Mouse (Mus musculus): ENCODE data around the gene Arpp19. TPM values are rescaled to one million over a fixed set of nuclear protein-coding genes. Genes with fewer than 3 reads are reported as not detected.
A peak's percentile ranks its signal among the peaks of the same experiment; 100 is the strongest.

Gene Arpp19
- total and polyA plus RNA-seq, 2 experiments from 2014 or later, result 111 to 213 TPM

DNA sequence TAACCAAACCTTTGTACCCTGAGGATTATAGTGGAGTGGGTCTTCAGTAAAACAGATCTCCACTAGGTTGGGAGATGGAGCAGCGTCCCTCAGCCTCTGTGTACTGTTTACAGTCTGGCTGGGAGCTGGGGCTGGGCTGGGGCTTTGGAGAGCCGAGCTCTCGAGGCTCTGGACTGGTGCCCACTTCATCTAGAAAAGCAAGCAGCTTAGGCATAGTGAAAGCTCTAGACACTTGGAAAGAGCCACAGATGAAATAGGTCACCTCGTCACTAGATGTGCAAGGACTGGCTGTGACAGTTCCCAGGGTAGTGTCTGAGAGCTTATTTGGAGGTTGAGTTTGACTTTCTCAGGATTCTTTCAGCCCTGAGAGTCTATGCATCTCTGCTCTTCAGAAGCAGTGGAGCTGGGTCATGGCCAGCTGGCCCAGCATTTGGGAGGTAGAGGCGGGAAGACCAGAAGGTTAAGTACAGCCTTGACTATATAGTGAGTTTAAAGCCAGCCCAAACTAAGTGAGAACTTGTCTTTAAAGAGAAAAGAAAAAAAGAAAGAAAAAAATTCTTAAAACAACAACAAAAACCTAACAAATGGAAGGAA, 35.7 kb upstream of the Arpp19 start:
- H3K9me3 ChIP-seq (ENCODE audit: low read length), result no peaks in the 10 kb centered on the region
- H3K4me2 ChIP-seq (ENCODE audit: low read depth), result no peak overlapping the region
- peaks cover 10% of the 10 kb centered on the region for H3K36me3 ChIP-seq (ENCODE audit: insufficient read depth)
- no peak for TF ChIP-seq CTCF (IDR thresholded peaks at IDR 0.05; ENCODE audit: low read depth)
- H3K27me3 ChIP-seq (ENCODE audit: insufficient read depth, low read length), result no peaks in the 10 kb centered on the region
- peak; percentile 36; the same call in 1 of the 2 replicates for ATAC-seq
- no peak overlapping the region for H3K27ac ChIP-seq (ENCODE audit: low read depth, low read length)
- DNase-seq, result peak; percentile 39
- H3K4me1 ChIP-seq (ENCODE audit: insufficient read depth), result no peaks in the 10 kb centered on the region
- H3K9ac ChIP-seq, result no peak overlapping the region
- 37% methylated on average over 5 of the region's 5 CpGs for WGBS
- H3K4me3 ChIP-seq (ENCODE audit: low read depth, low read length), result no peak overlapping the region

- no peaks in the 10 kb centered on the region for H3K27me3 ChIP-seq (ENCODE audit: insufficient read depth, low read length)
- peaks cover 15% of the 10 kb centered on the region for H3K36me3 ChIP-seq (ENCODE audit: insufficient read depth)
- H3K9ac ChIP-seq, result no peak overlapping the region
- 67% methylated on average over 3 of the region's 3 CpGs for whole genome bisulfite sequencing
- no peak for TF ChIP-seq CTCF (IDR thresholded peaks at IDR 0.05; ENCODE audit: low read depth)
- H3K4me1 ChIP-seq (ENCODE audit: insufficient read depth), result no peaks in the 10 kb centered on the region
- no peaks in the 10 kb centered on the region for H3K9me3 ChIP-seq (ENCODE audit: low read length)
- no peak overlapping the region for H3K27ac ChIP-seq (ENCODE audit: low read depth, low read length)
- H3K4me3 ChIP-seq (ENCODE audit: low read depth, low read length), result no peak overlapping the region
- DNase-seq (no peak), ATAC-seq (no peak)
- no peak overlapping the region for H3K4me2 ChIP-seq (ENCODE audit: low read depth)
Observed at GRCm38 (mm10) chr9:75002262-75002661, 35.2 kb upstream of the Arpp19 start.

DNA sequence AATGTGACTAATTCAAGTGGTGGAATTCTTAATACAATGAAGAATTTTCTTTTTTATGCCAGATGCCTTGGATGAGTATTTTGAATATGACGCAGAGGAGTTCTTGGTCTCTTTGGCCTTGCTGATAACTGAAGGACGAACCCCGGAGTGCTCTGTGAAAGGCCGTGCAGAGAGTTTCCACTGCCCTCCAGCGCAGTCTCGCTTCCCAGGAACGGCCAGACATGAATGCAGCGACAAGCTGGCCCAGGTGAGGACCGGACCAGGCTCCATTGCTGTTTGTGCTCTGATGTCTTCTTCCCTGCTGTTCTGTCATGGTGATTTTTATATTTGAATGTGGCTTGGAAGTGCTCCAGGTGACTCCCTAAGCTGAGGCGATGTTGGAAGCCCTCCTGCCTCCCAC, 33.2 kb upstream of the Arpp19 start:
- Histone ChIP-seq H3K4me1 (ENCODE audit: insufficient read depth) (no peaks in the 10 kb centered on the region), H3K4me3 (ENCODE audit: low read depth, low read length) (no peak overlapping the region), H3K9me3 (ENCODE audit: low read length) (no peaks in the 10 kb centered on the region), H3K27ac (ENCODE audit: low read depth, low read length) (no peak overlapping the region), H3K36me3 (ENCODE audit: insufficient read depth) (peaks cover 24% of the 10 kb centered on the region), H3K9ac (no peak overlapping the region), H3K27me3 (ENCODE audit: insufficient read depth, low read length) (no peaks in the 10 kb centered on the region), H3K4me2 (ENCODE audit: low read depth) (no peak overlapping the region)
- no peak for TF ChIP-seq CTCF (IDR thresholded peaks at IDR 0.05; ENCODE audit: low read depth)
- WGBS, result 94% methylated on average over 10 of the region's 10 CpGs
- no peak for DNase-seq
- ATAC-seq, result no peak

- Histone ChIP-seq H3K4me1 (ENCODE audit: insufficient read depth) (no peaks in the 10 kb centered on the region), H3K9ac (no peak overlapping the region), H3K36me3 (ENCODE audit: insufficient read depth) (peaks cover 60% of the 10 kb centered on the region), H3K27ac (ENCODE audit: low read depth, low read length) (no peak overlapping the region), H3K9me3 (ENCODE audit: low read length) (no peaks in the 10 kb centered on the region), H3K27me3 (ENCODE audit: insufficient read depth, low read length) (no peaks in the 10 kb centered on the region), H3K4me2 (ENCODE audit: low read depth) (no peak overlapping the region), H3K4me3 (ENCODE audit: low read depth, low read length) (no peak overlapping the region)
- no peak for ATAC-seq
- 82% methylated on average over 2 of the region's 2 CpGs for WGBS
- no peak for TF ChIP-seq CTCF (IDR thresholded peaks at IDR 0.05; ENCODE audit: low read depth)
- no peak for DNase-seq
Observed at GRCm38 (mm10) chr9:75016591-75016990, 20.8 kb upstream of the Arpp19 start.

DNA sequence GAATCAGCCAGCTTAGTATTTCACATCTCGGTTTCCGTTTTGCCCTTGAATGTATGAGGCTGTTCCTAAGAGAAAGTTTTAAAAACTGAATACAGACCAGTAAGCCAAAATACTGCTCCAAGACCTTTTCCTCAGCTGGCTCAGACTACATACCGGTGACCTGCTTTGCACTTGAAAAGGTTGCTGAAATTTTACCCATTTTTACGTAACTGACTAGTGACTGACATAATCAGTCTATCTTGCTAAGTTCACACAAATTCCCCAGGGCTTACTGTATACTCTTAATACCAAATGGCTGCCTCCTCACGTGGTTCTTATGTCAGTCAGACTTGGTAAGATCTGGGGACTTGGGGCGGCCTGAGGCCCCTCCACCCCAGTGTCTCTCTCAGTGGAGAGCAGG, 18.2 kb upstream of the Arpp19 start:
- 91% methylated on average over 6 of the region's 6 CpGs for WGBS
- no peak overlapping the region for H3K4me3 ChIP-seq (ENCODE audit: low read depth, low read length)
- ATAC-seq, result no peak
- DNase-seq, result no peak
- no peak for TF ChIP-seq CTCF (IDR thresholded peaks at IDR 0.05; ENCODE audit: low read depth)
- H3K9ac ChIP-seq, result no peak overlapping the region
- H3K4me2 ChIP-seq (ENCODE audit: low read depth), result no peak overlapping the region
- H3K9me3 ChIP-seq (ENCODE audit: low read length), result no peaks in the 10 kb centered on the region
- no peak overlapping the region for H3K27ac ChIP-seq (ENCODE audit: low read depth, low read length)
- H3K4me1 ChIP-seq (ENCODE audit: insufficient read depth), result no peaks in the 10 kb centered on the region
- H3K27me3 ChIP-seq (ENCODE audit: insufficient read depth, low read length), result no peaks in the 10 kb centered on the region
- H3K36me3 ChIP-seq (ENCODE audit: insufficient read depth), result peaks cover 64% of the 10 kb centered on the region

GRCm38 (mm10) chr9:75019592-75019991, 17.8 kb upstream of the Arpp19 start:
- H3K4me1 ChIP-seq (ENCODE audit: insufficient read depth), result no peaks in the 10 kb centered on the region
- WGBS, result 94% methylated on average over 3 of the region's 3 CpGs
- no peak overlapping the region for H3K4me3 ChIP-seq (ENCODE audit: low read depth, low read length)
- no peak for ATAC-seq
- no peak overlapping the region for H3K4me2 ChIP-seq (ENCODE audit: low read depth)
- no peaks in the 10 kb centered on the region for H3K27me3 ChIP-seq (ENCODE audit: insufficient read depth, low read length)
- no peak for TF ChIP-seq CTCF (IDR thresholded peaks at IDR 0.05; ENCODE audit: low read depth)
- DNase-seq, result no peak
- no peaks in the 10 kb centered on the region for H3K9me3 ChIP-seq (ENCODE audit: low read length)
- H3K9ac ChIP-seq, result no peak overlapping the region
- no peak overlapping the region for H3K27ac ChIP-seq (ENCODE audit: low read depth, low read length)
- peaks cover 64% of the 10 kb centered on the region for H3K36me3 ChIP-seq (ENCODE audit: insufficient read depth)

GRCm38 (mm10) chr9:75020561-75020960, 16.9 kb upstream of the Arpp19 start:
- no peak overlapping the region for H3K9ac ChIP-seq
- no peak for DNase-seq
- H3K4me2 ChIP-seq (ENCODE audit: low read depth), result no peak overlapping the region
- no peak overlapping the region for H3K4me3 ChIP-seq (ENCODE audit: low read depth, low read length)
- H3K36me3 ChIP-seq (ENCODE audit: insufficient read depth), result peaks cover 56% of the 10 kb centered on the region
- TF ChIP-seq CTCF (IDR thresholded peaks at IDR 0.05; ENCODE audit: low read depth), result no peak
- H3K27ac ChIP-seq (ENCODE audit: low read depth, low read length), result no peak overlapping the region
- no peaks in the 10 kb centered on the region for H3K9me3 ChIP-seq (ENCODE audit: low read length)
- H3K4me1 ChIP-seq (ENCODE audit: insufficient read depth), result no peaks in the 10 kb centered on the region
- no peaks in the 10 kb centered on the region for H3K27me3 ChIP-seq (ENCODE audit: insufficient read depth, low read length)
- 84% methylated on average over 4 of the region's 4 CpGs for WGBS
- ATAC-seq, result no peak

Measured in forebrain, postnatal 0 days (tissue).